Mouse (Mus musculus) fibroblast of lung, adult 2 months (primary cell): ENCODE measurements around the gene Sprr2h.

Experiments used
- DNase-seq: peaks from one replicate; pipeline ENCODE4 v3.0.0-alpha.2; 2011; ENCODE audit warnings: low read depth

The Sprr2h gene

GRCm38 (mm10) chr3:92385385-92385784 is at the start of gene Sprr2h:
Gene Sprr2h, plus strand, starts transcription at chr3:92385685.
- DNase-seq, result no peak

GRCm38 (mm10) chr3:92336278-92336677 is 49.2 kb upstream of the Sprr2h start:
- DNase-seq, result no peak

GRCm38 (mm10) chr3:92338840-92339239 is 46.6 kb upstream of the Sprr2h start, which contains the start of gene Sprr2d:
Gene Sprr2d, plus strand, starts transcription at chr3:92339140.
- DNase-seq, result no peak

- no peak for DNase-seq
Measured at GRCm38 (mm10) chr3:92351843-92352242, 33.6 kb upstream of the Sprr2h start, which contains the start of gene Sprr2e. Gene Sprr2e, plus strand, starts transcription at chr3:92352143.

GRCm38 (mm10) chr3:92361619-92362018 is 23.9 kb upstream of the Sprr2h start:
- no peak for DNase-seq

- DNase-seq, result no peak
Measured at GRCm38 (mm10) chr3:92364887-92365286, 20.6 kb upstream of the Sprr2h start, which contains the start of gene Sprr2f. Gene Sprr2f, plus strand, starts transcription at chr3:92365187.

- DNase-seq, result no peak
Measured at GRCm38 (mm10) chr3:92373613-92374012, 11.9 kb upstream of the Sprr2h start.

GRCm38 (mm10) chr3:92394301-92394700 is 8.8 kb downstream of the Sprr2h start:
- no peak for DNase-seq

GRCm38 (mm10) chr3:92407691-92408090 is 22.2 kb downstream of the Sprr2h start, which contains the start of gene Sprr2i:
Gene Sprr2i, plus strand, starts transcription at chr3:92407991.
- no peak for DNase-seq

GRCm38 (mm10) chr3:92417782-92418181 is 32.3 kb downstream of the Sprr2h start, which contains the start of gene Sprr2j-ps:
Gene Sprr2j-ps, plus strand, starts transcription at chr3:92418082.
- no peak for DNase-seq

GRCm38 (mm10) chr3:92429323-92429722 is 43.8 kb downstream of the Sprr2h start, which contains the start of gene Gm9774:
Gene Gm9774, minus strand, starts transcription at chr3:92429423.
- no peak for DNase-seq

GRCm38 (mm10) chr3:92432282-92432681 is 46.8 kb downstream of the Sprr2h start, which contains the start of gene Sprr2k:
Gene Sprr2k, plus strand, starts transcription at chr3:92432582.
- no peak for DNase-seq
